Mouse (Mus musculus): ENCODE measurements at regions not wholly inside any gene's neighbourhood (a gene's known extent, or its start where the extent isn't known, plus 50 kb on each side); places are given as distances from the start of the nearest gene placed in this dataset.

DNA sequence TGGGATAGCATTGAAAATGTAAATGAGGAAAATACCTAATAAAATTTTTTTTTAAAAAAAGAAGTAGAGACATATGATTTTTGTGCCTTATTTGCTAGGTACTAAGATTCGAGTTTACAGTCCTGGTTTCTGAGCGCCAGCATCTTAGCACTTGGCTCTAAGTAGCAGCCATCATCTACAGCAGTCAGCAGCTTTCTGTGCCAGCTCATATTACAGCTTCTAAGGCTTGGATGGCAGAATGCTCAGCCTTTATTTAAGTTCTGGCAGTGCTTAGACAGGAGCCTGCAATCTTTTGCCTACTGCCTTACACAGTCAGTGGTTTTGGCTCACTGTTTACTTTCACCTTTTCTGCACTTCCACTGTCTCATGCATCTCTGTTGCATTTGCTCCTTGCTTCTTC lies 3831.2 kb upstream of the Gm7489 start:
- no peak for TF ChIP-seq CTCF (IDR thresholded peaks at IDR 0.05)
- TF ChIP-seq EP300 (IDR thresholded peaks at IDR 0.05) = no peak
